9 mouse cellular contexts compared by ENCODE assay signal in the genomic region with DNA sequence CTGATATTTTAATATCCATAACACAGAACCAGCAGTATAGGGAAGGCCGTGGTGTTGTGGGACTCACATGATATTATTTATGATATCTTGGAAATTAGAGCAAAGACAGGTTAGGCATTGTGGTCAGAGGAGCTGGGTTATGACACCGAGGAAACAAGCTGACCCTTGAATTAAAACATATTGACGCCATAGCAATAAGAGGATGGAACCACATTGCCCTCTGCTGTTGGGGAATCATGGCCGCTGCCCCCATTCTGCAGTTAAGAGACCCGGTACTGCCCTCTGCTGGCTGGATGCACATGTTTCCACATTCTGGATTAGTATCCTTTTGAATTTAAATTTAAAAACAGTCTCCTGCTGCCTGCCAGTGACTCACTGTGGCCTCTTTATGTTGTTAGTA.
DNase-seq lines count a peak whose midpoint lies in the region; ATAC-seq and TF ChIP-seq lines count a peak whose summit lies in the region.
"Had no signal": no experiment of that assay in that cellular context is flagged by ENCODE, and none has a peak within 500 bp of the region (broad histone marks: within the 10 kb centered on the region; RNA-seq: fewer than 3 reads in every experiment).

No protein-coding gene starts in this region.

- H3K27me3 ChIP-seq in ES-Bruce4 (ENCODE audit: control insufficient read depth, insufficient read depth, low read length, poor library complexity, severe bottlenecking) = no peaks in the 10 kb centered on the region
- H3K27me3 ChIP-seq in forebrain, embryonic 12.5 days = no peaks in the 10 kb centered on the region
- H3K27me3 ChIP-seq: liver, embryonic 15.5 days had no signal

- DNase-seq in brain, embryonic 14.5 days (ENCODE audit: low read depth) = peak; percentile 89
- peak; percentile 64 for DNase-seq in heart, postnatal 25 days (ENCODE audit: low spot score)
- peak; percentile 78 to 93 for DNase-seq in layer of hippocampus, adult 8-10 months (ENCODE audit: low spot score in 2 of 2)
- peak; percentile 96 for DNase-seq in lung, postnatal 14 days
- DNase-seq in retina, embryonic 14.5 days (ENCODE audit: low spot score) = peak; percentile 93
- DNase-seq in thymus, postnatal 4 days = peak; percentile 96

- TF ChIP-seq CTCF in ES-Bruce4 (IDR thresholded peaks at IDR 0.05; ENCODE audit: low read depth, low read length) = peak; percentile 96
- peak; percentile 93 for TF ChIP-seq CTCF in brain, embryonic 14.5 days (IDR thresholded peaks at IDR 0.05; ENCODE audit: borderline replicate concordance, extremely low read depth, insufficient read depth, insufficient read length)

- TF ChIP-seq POLR2A in ES-Bruce4 (IDR thresholded peaks at IDR 0.05; ENCODE audit: insufficient read depth, low read length) = no peak
- no peak for TF ChIP-seq POLR2A in brain, embryonic 14.5 days (IDR thresholded peaks at IDR 0.05; ENCODE audit: borderline replicate concordance, extremely low read depth, insufficient read depth, insufficient read length, poor library complexity, severe bottlenecking)

- no peaks in the 10 kb centered on the region for H3K9me3 ChIP-seq in ES-Bruce4 (replicated peaks; ENCODE audit: control insufficient read depth, insufficient read depth, low read length, poor library complexity, severe bottlenecking)
- no peaks in the 10 kb centered on the region for H3K9me3 ChIP-seq in forebrain, embryonic 12.5 days
- H3K9me3 ChIP-seq: liver, embryonic 15.5 days had no signal

- no peaks in the 10 kb centered on the region for H3K4me1 ChIP-seq in ES-Bruce4 (ENCODE audit: control insufficient read depth, insufficient read depth, low read length)
- no peaks in the 10 kb centered on the region for H3K4me1 ChIP-seq in forebrain, embryonic 12.5 days
- H3K4me1 ChIP-seq: liver, embryonic 15.5 days had no signal

- no peak overlapping the region for H3K9ac ChIP-seq in ES-Bruce4 (ENCODE audit: low read depth, poor library complexity, severe bottlenecking)
- H3K9ac ChIP-seq in forebrain, embryonic 12.5 days = no peak overlapping the region
- H3K9ac ChIP-seq: liver, embryonic 15.5 days had no signal

- no peak overlapping the region for H3K4me2 ChIP-seq in forebrain, embryonic 12.5 days
- H3K4me2 ChIP-seq: liver, embryonic 15.5 days had no signal

- H3K36me3 ChIP-seq in ES-Bruce4 (ENCODE audit: control insufficient read depth, insufficient read depth, low read length, poor library complexity, severe bottlenecking) = no peaks in the 10 kb centered on the region
- H3K36me3 ChIP-seq in forebrain, embryonic 12.5 days (replicated peaks) = no peaks in the 10 kb centered on the region
- H3K36me3 ChIP-seq: liver, embryonic 15.5 days had no signal

- 37% methylated on average over 5 of the region's 5 CpGs for WGBS in forebrain, embryonic 12.5 days

- intact Hi-C loops in heart, postnatal 25 days (cut with DNase I) = loop anchor here (10.0 kb wide), 1 partner anchor 1011 kb away; no protein-coding TSS in a partner anchor

- 0 out of 2 replicates have a peak overlapping the region, but pooled peaks have one; percentile 34 for H3K4me3 ChIP-seq in ES-Bruce4 (ENCODE audit: low read depth, low read length)
- H3K4me3 ChIP-seq in forebrain, embryonic 12.5 days (replicated peaks) = no peak overlapping the region
- H3K4me3 ChIP-seq: liver, embryonic 15.5 days had no signal

- no peak for TF ChIP-seq EP300 in ES-Bruce4 (IDR thresholded peaks at IDR 0.05; ENCODE audit: insufficient read depth, low read depth, low read length)

- peak; percentile 79; the same call in 1 of the 2 replicates for ATAC-seq in forebrain, embryonic 12.5 days (ENCODE audit: low FRiP score)

- no peak overlapping the region for H3K27ac ChIP-seq in ES-Bruce4 (ENCODE audit: insufficient read depth, low read length)
- H3K27ac ChIP-seq in forebrain, embryonic 12.5 days = no peak overlapping the region
- H3K27ac ChIP-seq: liver, embryonic 15.5 days had no signal
